Mouse (Mus musculus): Measurements from ENCODE around the gene Selenbp1.

DNA sequence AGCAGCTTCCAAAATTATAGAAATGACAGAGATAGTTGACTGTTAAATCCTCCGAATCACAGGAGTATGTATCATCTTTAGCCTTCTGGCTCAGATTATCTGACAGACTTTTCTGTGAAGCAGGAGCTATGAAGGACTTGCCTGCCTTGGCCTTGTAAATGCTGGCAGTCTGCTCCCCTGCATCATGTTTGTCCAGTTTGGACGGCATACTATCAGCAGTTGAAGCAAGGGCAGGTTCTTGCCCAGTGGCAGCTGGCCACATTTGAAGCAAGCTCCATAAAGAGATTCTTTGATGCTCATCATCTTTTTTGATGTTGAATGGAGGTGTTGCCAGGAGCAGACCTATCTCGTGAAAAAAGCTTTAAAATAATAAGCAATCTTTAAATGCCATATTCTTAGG, 38.8 kb upstream of the Selenbp1 start:
- TF ChIP-seq MYC (IDR thresholded peaks at IDR 0.05; ENCODE audit: low read depth, low read length) (no peak), EP300 (IDR thresholded peaks at IDR 0.05; ENCODE audit: low read depth in 1 of 2, low read length in 2 of 2) (no peak), CTCF (IDR thresholded peaks at IDR 0.05 in 2 of 3, conservative IDR thresholded peaks at IDR 0.05 in 1 of 3; ENCODE audit: control insufficient read depth in 1 of 3, insufficient read depth in 1 of 3, low read depth in 2 of 3, low read length in 3 of 3, poor library complexity in 1 of 3, severe bottlenecking in 1 of 3) (no peak), NRF1 (IDR thresholded peaks at IDR 0.05; ENCODE audit: insufficient read depth, low read depth, low read length, poor library complexity, severe bottlenecking) (no peak), UBTF (IDR thresholded peaks at IDR 0.05; ENCODE audit: borderline replicate concordance, insufficient read depth, low read depth, low read length) (no peak), MXI1 (IDR thresholded peaks at IDR 0.05; ENCODE audit: low read depth, low read length) (no peak), USF1 (IDR thresholded peaks at IDR 0.05; ENCODE audit: low read depth, low read length) (no peak), BHLHE40 (IDR thresholded peaks at IDR 0.05; ENCODE audit: borderline replicate concordance, low read depth, low read length) (no peak), POLR2A (IDR thresholded peaks at IDR 0.05; ENCODE audit: control insufficient read depth in 1 of 2, insufficient read depth in 1 of 2, low read depth in 1 of 2, low read length in 2 of 2, poor library complexity in 1 of 2) (no peak), JUND (IDR thresholded peaks at IDR 0.05; ENCODE audit: low read depth, low read length) (no peak), MEF2A (IDR thresholded peaks at IDR 0.05; ENCODE audit: extremely low read depth, insufficient replicate concordance, low read depth, low read length, poor library complexity, severe bottlenecking) (no peak), TAL1 (IDR thresholded peaks at IDR 0.05; ENCODE audit: low read length) (no peak), ELF1 (IDR thresholded peaks at IDR 0.05; ENCODE audit: low read depth, low read length) (no peak)

All from MEL (cell line).